Mouse (Mus musculus): Measurements from ENCODE around the gene Fam234b. TPM values are rescaled to one million over a fixed set of nuclear protein-coding genes. Genes with fewer than 3 reads are reported as not detected.

Fam234b gene
- total and polyA plus RNA-seq, 2 experiments from 2014 or later: 75.7 to 92.0 TPM

DNA sequence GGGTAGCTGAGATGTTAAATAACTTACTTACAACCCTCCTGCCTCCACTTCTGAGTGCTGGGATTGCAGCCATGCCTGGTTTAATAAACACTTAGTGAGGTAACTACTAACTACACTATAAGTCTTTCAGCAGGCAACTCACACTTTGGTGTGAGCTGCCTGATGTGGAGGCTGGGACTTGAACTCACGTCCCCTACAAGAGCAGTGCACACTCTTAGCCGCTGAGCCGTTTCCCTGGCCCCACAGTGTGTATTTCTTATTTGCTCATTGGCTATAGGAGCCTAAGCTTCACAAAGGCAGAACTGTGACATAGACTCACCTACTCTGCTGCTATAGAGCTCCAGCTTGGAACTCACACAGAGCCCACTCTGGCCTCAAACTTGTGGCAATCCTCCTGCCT, 31.5 kb upstream of the Fam234b start:
- no peak for ATAC-seq
- WGBS: 94% methylated on average over 3 of the region's 3 CpGs

DNA sequence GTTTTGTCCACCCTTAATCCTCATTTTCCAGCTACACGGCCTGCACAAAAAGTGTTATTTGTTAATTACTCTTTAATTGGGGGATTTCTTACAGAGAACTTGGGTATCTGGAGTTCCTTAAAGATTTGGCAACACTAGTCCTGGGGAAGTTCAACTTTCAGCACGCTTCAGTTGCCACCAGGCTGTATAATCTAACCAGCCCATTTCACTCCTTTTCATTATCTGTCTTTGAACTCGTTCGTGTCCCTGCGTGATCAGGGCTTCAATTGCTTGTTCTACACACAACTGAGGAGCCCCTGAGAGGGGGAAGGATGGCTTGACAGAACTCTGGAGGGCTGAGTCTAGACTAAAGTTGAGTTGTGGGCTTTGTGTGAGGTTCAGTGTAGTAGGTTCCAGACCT, 31.1 kb upstream of the Fam234b start:
- 57% methylated on average over 5 of the region's 5 CpGs for WGBS

More for the DNA sequence above, 31.5 kb upstream of the Fam234b start:
- Histone ChIP-seq H3K4me3 (ENCODE audit: low read length) (no peak overlapping the region), H3K27me3 (ENCODE audit: insufficient read depth, low read length) (no peaks in the 10 kb centered on the region), H3K4me2 (ENCODE audit: low read depth, low read length) (no peak overlapping the region), H3K36me3 (ENCODE audit: insufficient read depth, low read length) (no peaks in the 10 kb centered on the region), H3K9ac (replicated peaks; ENCODE audit: low read length) (no peak overlapping the region), H3K4me1 (ENCODE audit: insufficient read depth, low read length) (no peaks in the 10 kb centered on the region), H3K27ac (no peak overlapping the region; the same call in 1 of the 2 replicates), H3K9me3 (ENCODE audit: low read length) (no peaks in the 10 kb centered on the region)
- TF ChIP-seq CTCF (IDR thresholded peaks at IDR 0.05; ENCODE audit: low read depth): no peak
- no peak for DNase-seq (ENCODE audit: low spot score)

DNA sequence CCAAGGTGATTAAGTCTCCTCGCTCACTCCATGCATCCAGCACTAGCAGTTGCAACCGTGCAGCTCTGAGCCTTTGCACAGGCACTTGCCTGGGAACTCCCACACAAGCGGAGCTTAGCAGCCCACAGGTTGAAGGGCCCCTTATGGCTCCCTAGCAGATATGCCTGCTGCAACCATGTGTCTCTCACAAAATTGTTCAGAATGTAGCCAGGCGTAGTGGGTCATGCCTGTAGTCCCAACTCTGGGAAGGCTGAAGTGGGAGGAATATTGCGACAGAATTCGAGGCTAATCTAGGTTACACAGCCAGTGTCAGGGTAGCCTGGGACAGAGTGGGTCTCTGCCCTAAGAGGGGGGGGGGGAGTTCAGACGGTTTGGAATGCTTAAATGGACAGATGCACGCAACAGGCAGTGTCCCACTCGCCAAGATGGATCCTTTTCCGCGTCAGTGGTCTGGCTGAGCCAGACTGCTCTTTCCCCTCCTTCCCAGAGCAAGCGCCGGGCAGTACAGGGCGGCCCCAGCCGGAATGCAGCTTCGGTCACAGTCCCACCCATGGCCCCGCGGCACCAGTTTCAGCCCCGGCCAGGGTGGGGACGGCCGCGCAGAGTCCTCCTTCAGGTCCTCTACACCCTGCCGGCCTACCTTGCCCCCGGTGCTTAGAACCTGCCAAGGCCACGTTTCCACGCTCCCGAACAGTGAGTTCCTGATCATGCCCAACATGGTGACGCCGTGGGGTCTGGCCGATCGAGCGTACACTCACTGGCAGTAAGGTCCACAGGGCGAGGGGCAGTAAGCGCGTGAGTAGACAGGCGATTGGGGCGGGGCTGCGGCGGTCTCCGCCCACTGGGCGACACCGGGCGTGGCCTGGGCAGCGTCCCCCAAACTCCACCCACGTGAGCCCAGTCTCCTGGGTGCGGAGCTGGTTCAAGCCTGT, 30.1 kb upstream of the Fam234b start:
- peak; percentile 81 for DNase-seq (ENCODE audit: low spot score)
- H3K27ac ChIP-seq: peak overlapping the region; percentile 85
- WGBS: 4% methylated on average over 43 of the region's 46 CpGs

More for the DNA sequence above, 31.1 kb upstream of the Fam234b start:
- Histone ChIP-seq H3K4me1 (ENCODE audit: insufficient read depth, low read length) (no peaks in the 10 kb centered on the region), H3K27ac (peak overlapping the region; percentile 85; the same call in 1 of the 2 replicates), H3K9me3 (ENCODE audit: low read length) (no peaks in the 10 kb centered on the region), H3K36me3 (ENCODE audit: insufficient read depth, low read length) (no peaks in the 10 kb centered on the region), H3K27me3 (ENCODE audit: insufficient read depth, low read length) (no peaks in the 10 kb centered on the region), H3K4me2 (ENCODE audit: low read depth, low read length) (peak overlapping the region; percentile 76; the same call in 1 of the 2 replicates), H3K9ac (replicated peaks; ENCODE audit: low read length) (no peak overlapping the region), H3K4me3 (ENCODE audit: low read length) (no peak overlapping the region)
- no peak for ATAC-seq
- no peak for DNase-seq (ENCODE audit: low spot score)
- TF ChIP-seq CTCF (IDR thresholded peaks at IDR 0.05; ENCODE audit: low read depth): no peak

DNA sequence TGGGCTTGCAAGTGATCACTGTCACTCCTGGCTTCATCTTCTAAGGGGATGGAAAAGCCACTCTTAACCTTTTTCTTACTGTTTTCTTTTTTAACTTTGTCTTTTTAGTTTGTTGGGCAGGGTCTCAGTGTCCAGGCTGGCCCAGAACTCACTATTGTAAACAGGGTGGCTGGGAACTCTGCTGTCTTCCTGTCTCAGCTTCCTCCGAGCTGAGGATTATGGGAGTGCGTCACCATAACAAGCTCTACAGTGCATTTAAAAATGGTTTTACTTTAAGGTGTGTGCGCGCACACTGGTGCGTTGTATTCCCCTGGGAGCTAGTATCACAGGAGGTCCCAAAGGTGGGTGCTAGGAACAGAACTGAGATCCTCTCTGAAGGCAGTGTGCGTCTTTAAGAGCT, 29.3 kb upstream of the Fam234b start:
- H3K27ac ChIP-seq: peak overlapping the region; percentile 85
- no peaks in the 10 kb centered on the region for H3K9me3 ChIP-seq (ENCODE audit: low read length)
- no peak for TF ChIP-seq CTCF (IDR thresholded peaks at IDR 0.05; ENCODE audit: low read depth)
- DNase-seq (ENCODE audit: low spot score): no peak
- H3K9ac ChIP-seq (replicated peaks; ENCODE audit: low read length): peak overlapping the region; percentile 77; the same call in 1 of the 2 replicates
- H3K36me3 ChIP-seq (ENCODE audit: insufficient read depth, low read length): no peaks in the 10 kb centered on the region
- WGBS: 76% methylated on average over 6 of the region's 6 CpGs
- no peaks in the 10 kb centered on the region for H3K4me1 ChIP-seq (ENCODE audit: insufficient read depth, low read length)
- no peak for ATAC-seq
- H3K4me3 ChIP-seq (ENCODE audit: low read length): peak overlapping the region; percentile 50
- peak overlapping the region; percentile 76 for H3K4me2 ChIP-seq (ENCODE audit: low read depth, low read length)
- no peaks in the 10 kb centered on the region for H3K27me3 ChIP-seq (ENCODE audit: insufficient read depth, low read length)

More for the DNA sequence above, 30.1 kb upstream of the Fam234b start:
- peak overlapping the region; percentile 50 for H3K4me3 ChIP-seq (ENCODE audit: low read length)
- no peaks in the 10 kb centered on the region for H3K9me3 ChIP-seq (ENCODE audit: low read length)
- H3K27me3 ChIP-seq (ENCODE audit: insufficient read depth, low read length): no peaks in the 10 kb centered on the region
- peak; percentile 96 for ATAC-seq
- TF ChIP-seq CTCF (IDR thresholded peaks at IDR 0.05; ENCODE audit: low read depth): no peak
- no peaks in the 10 kb centered on the region for H3K36me3 ChIP-seq (ENCODE audit: insufficient read depth, low read length)
- peak overlapping the region; percentile 77 for H3K9ac ChIP-seq (replicated peaks; ENCODE audit: low read length)
- H3K4me1 ChIP-seq (ENCODE audit: insufficient read depth, low read length): no peaks in the 10 kb centered on the region
- H3K4me2 ChIP-seq (ENCODE audit: low read depth, low read length): peak overlapping the region; percentile 76

DNA sequence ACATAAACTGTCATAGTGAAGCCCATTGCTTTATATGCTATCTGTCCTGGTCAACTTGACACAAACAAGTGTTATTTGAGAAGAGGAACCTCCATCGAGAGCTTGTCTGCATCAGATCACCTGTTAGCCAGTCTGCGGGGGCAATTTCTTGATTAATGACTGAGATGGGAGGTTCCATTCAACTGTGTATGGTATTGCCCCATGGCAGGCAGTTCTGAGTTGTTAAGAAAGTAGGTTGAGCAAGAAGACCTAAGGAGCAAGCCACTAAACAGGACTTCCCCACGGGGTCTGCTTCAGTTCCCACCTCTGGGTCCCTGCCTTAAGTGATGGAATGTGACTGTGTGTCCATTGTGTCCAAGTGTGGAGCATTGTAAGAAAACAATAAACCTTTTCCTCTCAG, 28.5 kb upstream of the Fam234b start:
- Histone ChIP-seq H3K27ac (no peak overlapping the region), H3K9me3 (ENCODE audit: low read length) (no peaks in the 10 kb centered on the region), H3K9ac (replicated peaks; ENCODE audit: low read length) (no peak overlapping the region), H3K4me3 (ENCODE audit: low read length) (no peak overlapping the region), H3K36me3 (ENCODE audit: insufficient read depth, low read length) (no peaks in the 10 kb centered on the region), H3K4me2 (ENCODE audit: low read depth, low read length) (no peak overlapping the region), H3K27me3 (ENCODE audit: insufficient read depth, low read length) (no peaks in the 10 kb centered on the region), H3K4me1 (ENCODE audit: insufficient read depth, low read length) (no peaks in the 10 kb centered on the region)
- DNase-seq (ENCODE audit: low spot score) (no peak), ATAC-seq (no peak)
- 84% methylated on average over 3 of the region's 3 CpGs for WGBS
- no peak for TF ChIP-seq CTCF (IDR thresholded peaks at IDR 0.05; ENCODE audit: low read depth)

DNA sequence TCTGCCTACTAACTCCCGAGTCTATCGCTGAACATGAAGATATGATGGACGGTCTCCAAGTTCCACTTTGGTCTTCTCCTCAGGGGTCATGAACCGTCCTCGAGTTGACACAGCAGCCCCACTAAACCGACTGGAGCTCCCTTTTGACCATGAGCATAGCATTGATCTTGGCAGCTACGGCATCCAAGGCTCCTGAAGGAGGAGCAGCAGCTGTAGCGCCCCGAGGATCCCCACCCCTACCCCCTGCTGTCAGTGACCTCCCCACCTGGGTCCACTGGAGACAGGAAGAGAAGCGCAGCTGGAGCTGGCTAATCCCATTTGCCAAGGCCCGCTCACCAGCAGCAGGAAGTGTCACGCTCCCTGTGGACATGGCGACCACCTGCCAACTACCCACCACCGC, 26.0 kb upstream of the Fam234b start:
- Histone ChIP-seq H3K36me3 (ENCODE audit: insufficient read depth, low read length) (no peaks in the 10 kb centered on the region), H3K4me1 (ENCODE audit: insufficient read depth, low read length) (no peaks in the 10 kb centered on the region), H3K4me2 (ENCODE audit: low read depth, low read length) (no peak overlapping the region), H3K27me3 (ENCODE audit: insufficient read depth, low read length) (no peaks in the 10 kb centered on the region), H3K9me3 (ENCODE audit: low read length) (no peaks in the 10 kb centered on the region), H3K9ac (replicated peaks; ENCODE audit: low read length) (no peak overlapping the region), H3K27ac (no peak overlapping the region), H3K4me3 (ENCODE audit: low read length) (no peak overlapping the region)
- ATAC-seq (no peak), DNase-seq (ENCODE audit: low spot score) (no peak)
- WGBS: 69% methylated on average over 14 of the region's 14 CpGs
- TF ChIP-seq CTCF (IDR thresholded peaks at IDR 0.05; ENCODE audit: low read depth): no peak

DNA sequence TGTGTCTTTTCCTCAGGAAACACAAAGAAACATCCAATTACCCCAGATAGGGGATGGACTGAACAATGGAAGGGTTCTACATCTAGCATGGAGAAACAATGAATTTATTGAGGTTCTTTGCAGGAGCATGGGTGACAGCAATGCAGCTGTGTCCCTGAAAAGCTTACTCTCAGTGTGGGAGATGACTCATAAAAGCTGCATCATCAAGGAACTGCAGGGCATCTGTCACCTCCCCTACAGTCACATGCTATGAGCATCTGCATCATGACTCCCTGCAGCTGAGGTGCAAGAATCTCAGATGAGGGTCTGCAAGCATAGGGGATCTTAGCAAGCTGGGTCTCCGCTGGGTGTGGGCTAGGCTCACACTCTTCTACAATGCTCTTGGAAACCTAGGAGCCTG, 22.8 kb upstream of the Fam234b start:
- Histone ChIP-seq H3K4me2 (ENCODE audit: low read depth, low read length) (no peak overlapping the region), H3K27me3 (ENCODE audit: insufficient read depth, low read length) (no peaks in the 10 kb centered on the region), H3K4me1 (ENCODE audit: insufficient read depth, low read length) (no peaks in the 10 kb centered on the region), H3K27ac (no peak overlapping the region), H3K36me3 (ENCODE audit: insufficient read depth, low read length) (no peaks in the 10 kb centered on the region), H3K4me3 (ENCODE audit: low read length) (no peak overlapping the region), H3K9ac (replicated peaks; ENCODE audit: low read length) (no peak overlapping the region), H3K9me3 (ENCODE audit: low read length) (no peaks in the 10 kb centered on the region)
- WGBS: 100% methylated on average over 1 of the region's 1 CpGs
- DNase-seq (ENCODE audit: low spot score): no peak
- ATAC-seq: no peak
- TF ChIP-seq CTCF (IDR thresholded peaks at IDR 0.05; ENCODE audit: low read depth): no peak

All from hindbrain, postnatal 0 days (tissue).